Comparison of ENCODE assay signal across 8 mouse cellular contexts in the genomic region with DNA sequence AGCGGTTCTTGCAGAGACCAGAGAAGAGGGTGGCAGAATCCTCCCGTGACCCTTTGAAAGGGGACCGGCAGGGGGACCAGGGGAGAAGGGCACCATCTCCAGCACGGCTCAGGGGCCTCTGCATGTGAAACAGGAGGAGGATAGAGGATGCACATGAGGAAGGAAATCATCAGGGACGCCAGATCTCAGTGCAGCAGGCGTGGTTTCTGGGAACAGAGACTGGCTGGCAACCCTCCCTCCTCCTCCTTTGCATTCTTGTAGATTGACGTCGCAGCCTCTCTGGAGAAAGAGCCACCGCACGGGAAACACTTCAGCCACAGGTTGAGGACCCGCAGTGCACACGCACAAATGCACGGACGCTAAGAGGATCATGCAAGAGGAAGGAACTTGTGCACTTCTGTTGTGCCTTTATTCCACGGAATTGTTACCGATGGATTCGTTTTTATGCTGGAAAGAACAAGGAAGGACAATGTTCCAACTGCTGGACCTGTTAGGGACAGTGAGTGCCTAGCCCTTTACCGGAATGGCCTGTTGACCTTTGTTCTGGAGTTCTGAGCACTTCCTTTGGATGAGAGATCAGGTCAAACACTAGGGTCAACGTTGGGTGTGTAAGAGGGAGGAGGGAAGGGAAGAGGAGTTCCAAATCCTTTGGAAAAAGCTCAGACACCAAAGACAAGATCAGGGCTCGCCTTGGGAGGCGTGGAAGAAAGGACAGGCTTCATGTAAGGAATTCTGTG. TPM values are rescaled to one million over a fixed set of nuclear protein-coding genes. Genes with fewer than 3 reads are reported as not detected.
A peak's percentile ranks its signal among the peaks of the same experiment; 100 is the strongest.
DNase-seq lines count a peak whose midpoint lies in the region; ATAC-seq and TF ChIP-seq lines count a peak whose summit lies in the region.

No protein-coding gene starts in this region.

- DNase-seq in urinary bladder, postnatal 14 days (ENCODE audit: low spot score) = peak; percentile 62
- no peak for DNase-seq in urinary bladder, postnatal 10 days (ENCODE audit: low spot score)
- peak; percentile 39 for DNase-seq in gastrocnemius, postnatal 14 days
- DNase-seq in kidney, adult 2 months = peak; percentile 74
- no peak for DNase-seq in cerebellum, postnatal 14 days
- DNase-seq in c-Kit-positive CD71-positive TER-119-positive erythroid progenitor cells, embryonic 14.5 days (ENCODE audit: low spot score) = no peak

- no peaks in the 10 kb centered on the region for H3K27me3 ChIP-seq in kidney, adult 2 months (replicated peaks; ENCODE audit: control insufficient read depth, insufficient read depth, low read length)
- H3K27me3 ChIP-seq in lung, embryonic 15.5 days = no peaks in the 10 kb centered on the region

- ATAC-seq in lung, embryonic 15.5 days (ENCODE audit: borderline replicate concordance, extremely low read depth, low FRiP score, low TSS enrichment) = peak; percentile 58; the same call in 1 of the 2 replicates
- no peak for ATAC-seq in CD4-positive, CD25-positive, alpha-beta regulatory T cell, adult 4 months

- WGBS in kidney, adult 2 months = 20% methylated on average over 21 of the region's 21 CpGs
- WGBS in lung, embryonic 15.5 days = 22% methylated on average over 21 of the region's 21 CpGs

- peak overlapping the region; percentile 40 for H3K4me2 ChIP-seq in lung, embryonic 15.5 days

- peaks cover 10% of the 10 kb centered on the region; the same call in 1 of the 2 replicates for H3K4me1 ChIP-seq in kidney, adult 2 months (ENCODE audit: control insufficient read depth, insufficient read depth, low read length)
- peaks cover 10% of the 10 kb centered on the region; the same call in 1 of the 2 replicates for H3K4me1 ChIP-seq in lung, embryonic 15.5 days

- intact Hi-C loops in gastrocnemius, postnatal 14 days (cut with DNase I; ENCODE audit: low total_unique reads) = no loop called here

- no peak for TF ChIP-seq POLR2A in kidney, adult 2 months (IDR thresholded peaks at IDR 0.05; ENCODE audit: low read depth, low read length)

- TF ChIP-seq CTCF in kidney, adult 2 months (conservative IDR thresholded peaks at IDR 0.05; ENCODE audit: insufficient read depth, insufficient read length, low read depth, low read length) = no peak

- H3K4me3 ChIP-seq in kidney, adult 2 months (ENCODE audit: insufficient read depth, low read depth, low read length) = peak overlapping the region; percentile 22
- peak overlapping the region; percentile 14; the same call in 1 of the 2 replicates for H3K4me3 ChIP-seq in lung, embryonic 15.5 days

- H3K27ac ChIP-seq in kidney, adult 2 months (ENCODE audit: insufficient read depth, low read depth, low read length) = peak overlapping the region; percentile 6
- peak overlapping the region; percentile 65 for H3K27ac ChIP-seq in lung, embryonic 15.5 days

- no peaks in the 10 kb centered on the region for H3K9me3 ChIP-seq in lung, embryonic 15.5 days

- H3K9ac ChIP-seq in lung, embryonic 15.5 days = no peak overlapping the region

- H3K36me3 ChIP-seq in kidney, adult 2 months (ENCODE audit: control insufficient read depth, insufficient read depth, low read length) = no peaks in the 10 kb centered on the region
- H3K36me3 ChIP-seq in lung, embryonic 15.5 days = no peaks in the 10 kb centered on the region

RNA-seq across cellular contexts. Expression of a gene that starts 19.9 kb away (rescaled TPM):
- total RNA-seq in gastrocnemius, postnatal 14 days (2021) = 10 to 100 TPM; 16.8 to 20.2 TPM
- polyA plus RNA-seq in kidney, adult 2 months (2012; rRNA removed) = 24.8 and 35.0 TPM in 2 replicates
- 95.8 and 105 TPM in 2 replicates for polyA plus RNA-seq in lung, embryonic 15.5 days (2015; fragmentation: Nextera tagmentation; extraction: Ambion mirVana)
- polyA plus RNA-seq in CD4-positive, CD25-positive, alpha-beta regulatory T cell, adult 4 months (2017; shearing (Covaris generic)) = 10 to 100 TPM; 56.8 to 71.9 TPM

RNA-seq across cellular contexts. Expression of a gene that starts 35.7 kb away (rescaled TPM):
- 100 to 1,000 TPM; 142 to 154 TPM for total RNA-seq in gastrocnemius, postnatal 14 days (2021)
- 27.7 and 40.0 TPM in 2 replicates for polyA plus RNA-seq in kidney, adult 2 months (2012; rRNA removed)
- polyA plus RNA-seq in lung, embryonic 15.5 days (2015; fragmentation: Nextera tagmentation; extraction: Ambion mirVana) = 285 and 321 TPM in 2 replicates
- 100 to 1,000 TPM in 1 of 2 experiments, 10 to 100 TPM in 1; 63.8 to 113 TPM for polyA plus RNA-seq in CD4-positive, CD25-positive, alpha-beta regulatory T cell, adult 4 months (2017; shearing (Covaris generic))

RNA-seq across cellular contexts. Expression of a gene that starts 35.8 kb away (rescaled TPM):
- total RNA-seq in gastrocnemius, postnatal 14 days (2021) = 1 to 10 TPM; 6.0 to 7.6 TPM
- polyA plus RNA-seq in kidney, adult 2 months (2012; rRNA removed) = 9.2 and 10.4 TPM in 2 replicates
- 47.5 and 48.0 TPM in 2 replicates for polyA plus RNA-seq in lung, embryonic 15.5 days (2015; fragmentation: Nextera tagmentation; extraction: Ambion mirVana)
- polyA plus RNA-seq in CD4-positive, CD25-positive, alpha-beta regulatory T cell, adult 4 months (2017; shearing (Covaris generic)) = 10 to 100 TPM; 63.6 to 82.0 TPM

Comparison
In these comparisons a context has a peak if more than half of its experiments do, and no peak if none do; other contexts are left out.
1. DNase-seq: peak in urinary bladder, postnatal 14 days (single experiment), gastrocnemius, postnatal 14 days (single experiment) and kidney, adult 2 months (single experiment); none in urinary bladder, postnatal 10 days (single experiment), cerebellum, postnatal 14 days (0 of 2) and c-Kit-positive CD71-positive TER-119-positive erythroid progenitor cells, embryonic 14.5 days (single experiment).